Mouse (Mus musculus) layer of hippocampus, postnatal 25 days (tissue): Measurements from ENCODE around the gene Cyp2w1. TPM values are rescaled to one million over a fixed set of nuclear protein-coding genes. Genes with fewer than 3 reads are reported as not detected.
"Not testable (repeated sequence)": the region's sequence is repeated elsewhere in the genome, so short reads cannot be mapped to it uniquely, and the experiment has no call there.

Experiments used
- DNase-seq, 2 experiments: peaks; one replicate each; pipeline ENCODE4 v3.0.0; 2022; ENCODE audit warnings: mixed read lengths in 2 of 2, low spot score in 1 of 2; ENCODE audit errors: extremely low spot score in 1 of 2
- total RNA-seq, 2 experiments: library from RNA; stranded (reverse); gene quantifications; 2 replicates each; pipeline ENCODE4 v1.2.3; 2021

The Cyp2w1 gene
- total RNA-seq, 2 experiments from 2014 or later, result not detected

GRCm38 (mm10) chr5:139381586-139382513 is 29.4 kb downstream of the Cyp2w1 start:
- DNase-seq, result no peak

- no peak for DNase-seq
Observed at GRCm38 (mm10) chr5:139382760-139383159, 30.3 kb downstream of the Cyp2w1 start.

- DNase-seq, result no peak
Observed at GRCm38 (mm10) chr5:139383234-139383633, 30.8 kb downstream of the Cyp2w1 start.

GRCm38 (mm10) chr5:139384531-139384930 is 32.1 kb downstream of the Cyp2w1 start:
- no peak for DNase-seq

- no peak for DNase-seq
Observed at GRCm38 (mm10) chr5:139386047-139386446, 33.6 kb downstream of the Cyp2w1 start.

- no peak for DNase-seq
Observed at GRCm38 (mm10) chr5:139387329-139388194, 35.1 kb downstream of the Cyp2w1 start.

- DNase-seq, result no peak
Observed at GRCm38 (mm10) chr5:139388195-139388570, 35.8 kb downstream of the Cyp2w1 start.

- DNase-seq, result peak in 1 of 2 experiments; percentile 39
Observed at GRCm38 (mm10) chr5:139388694-139389675, 36.6 kb downstream of the Cyp2w1 start.

- DNase-seq, result peak in 1 of 2 experiments; percentile 37
Observed at GRCm38 (mm10) chr5:139389676-139390061, 37.3 kb downstream of the Cyp2w1 start.

GRCm38 (mm10) chr5:139390324-139391119 is 38.1 kb downstream of the Cyp2w1 start:
- not testable (repeated sequence) for DNase-seq

GRCm38 (mm10) chr5:139391309-139391990 is 39.0 kb downstream of the Cyp2w1 start:
- DNase-seq, result no peak

- no peak for DNase-seq
Observed at GRCm38 (mm10) chr5:139392219-139393196, 40.1 kb downstream of the Cyp2w1 start.

- DNase-seq, result no peak
Observed at GRCm38 (mm10) chr5:139393197-139393588, 40.8 kb downstream of the Cyp2w1 start.

GRCm38 (mm10) chr5:139394399-139394798 is 42.0 kb downstream of the Cyp2w1 start:
- no peak for DNase-seq

GRCm38 (mm10) chr5:139395528-139395927 is 43.1 kb downstream of the Cyp2w1 start:
- DNase-seq, result no peak

- DNase-seq, result no peak
Observed at GRCm38 (mm10) chr5:139397359-139397916, 45.0 kb downstream of the Cyp2w1 start.
